Mouse (Mus musculus) embryonic facial prominence, embryonic 14.5 days (tissue): ENCODE results near the gene Calhm3. TPM values are rescaled to one million over a fixed set of nuclear protein-coding genes. Genes with fewer than 3 reads are reported as not detected.
A peak's percentile ranks its signal among the peaks of the same experiment; 100 is the strongest.

Source experiments
- ATAC-seq: fragments of 200-750 bp; cut with Nextera tagmentation; 2 replicates; pipeline ENCODE4 v1.8.0; 2017; ENCODE audit warnings: low read depth, moderate number of reproducible peaks, moderate TSS enrichment
- DNase-seq: peaks from one replicate; pipeline ENCODE4 v3.0.0-alpha.2; 2015; ENCODE audit warnings: low spot score
- H3K27ac ChIP-seq: fragments of 300-500 bp; sonication (generic); replicated peaks from 2 replicates; pipeline ENCODE4 v1.5.1; 2014; ENCODE audit warnings: low read depth, mild to moderate bottlenecking, low read length, moderate library complexity
- H3K27me3 ChIP-seq: fragments of 300-500 bp; sonication (generic); replicated peaks from 2 replicates; pipeline ENCODE4 v1.6.1; 2014; ENCODE audit warnings: low read length; ENCODE audit not compliant: control insufficient read depth, insufficient read depth
- H3K36me3 ChIP-seq: fragments of 300-500 bp; sonication (generic); 2 replicates; pipeline ENCODE4 v1.6.1; 2014; ENCODE audit warnings: low read length, mixed read lengths; ENCODE audit not compliant: control insufficient read depth, insufficient read depth
- H3K4me1 ChIP-seq: fragments of 300-500 bp; sonication (generic); 2 replicates; pipeline ENCODE4 v1.6.1; 2014; ENCODE audit warnings: antibody characterized with exemption, low read length; ENCODE audit not compliant: control insufficient read depth, insufficient read depth
- H3K4me2 ChIP-seq: fragments of 300-500 bp; sonication (generic); 2 replicates; pipeline ENCODE4 v1.6.1; 2014; ENCODE audit warnings: low read depth, mild to moderate bottlenecking, low read length, moderate library complexity, mixed read lengths
- H3K4me3 ChIP-seq: fragments of 300-500 bp; sonication (generic); 2 replicates; pipeline ENCODE4 v1.5.1; 2014; ENCODE audit warnings: low read depth, mild to moderate bottlenecking, low read length
- H3K9ac ChIP-seq: fragments of 300-500 bp; sonication (generic); 2 replicates; pipeline ENCODE4 v1.6.1; 2014; ENCODE audit warnings: low read depth, mild to moderate bottlenecking, low read length, moderate library complexity, mixed read lengths
- H3K9me3 ChIP-seq: fragments of 300-500 bp; sonication (generic); 2 replicates; pipeline ENCODE4 v1.6.1; 2016; ENCODE audit warnings: low read length; ENCODE audit not compliant: control insufficient read depth
- WGBS: fragments of 180-500 bp; shearing (Covaris S2); extraction: QIAGEN DNeasy Blood & Tissue Kit; methylation state at CpG from one replicate; pipeline ENCODE4 v1.1.7; 2014; 5-methylcytosine and 5-hydroxymethylcytosine counted together
- polyA plus RNA-seq: library from polyadenylated mRNA; unstranded; fragments of >200 nt; fragmentation: Nextera tagmentation; extraction: Ambion mirVana; gene quantifications from 2 replicates; pipeline ENCODE4 v1.2.1, GENCODE M21; 2014

The Calhm3 gene
- not detected in 2 replicates for polyA plus RNA-seq

- DNase-seq, result no peak
- no peaks in the 10 kb centered on the region for H3K27me3 ChIP-seq
- H3K9ac ChIP-seq, result no peak within 1 kb of the TSS
- H3K27ac ChIP-seq, result no peak within 1 kb of the TSS
- no peak within 1 kb of the TSS for H3K4me3 ChIP-seq
- no peaks in the 10 kb centered on the region for H3K36me3 ChIP-seq
- WGBS, result 75% methylated on average over 11 of the region's 11 CpGs
- H3K4me1 ChIP-seq, result no peaks in the 10 kb centered on the region
- ATAC-seq, result no peak
- no peaks in the 10 kb centered on the region for H3K9me3 ChIP-seq
- H3K4me2 ChIP-seq, result no peak within 1 kb of the TSS
Measured at GRCm38 (mm10) chr19:47157664-47158063, at the start of gene Calhm3. Gene Calhm3, minus strand, starts transcription at chr19:47157764.

- DNase-seq (no peak), ATAC-seq (no peak)
- H3K27ac ChIP-seq, result no peak overlapping the region
- peaks cover 11% of the 10 kb centered on the region for H3K4me1 ChIP-seq
- no peaks in the 10 kb centered on the region for H3K36me3 ChIP-seq
- H3K9me3 ChIP-seq, result no peaks in the 10 kb centered on the region
- H3K4me3 ChIP-seq, result no peak overlapping the region
- no peak overlapping the region for H3K4me2 ChIP-seq
- 69% methylated on average over 1 of the region's 1 CpGs for WGBS
- no peaks in the 10 kb centered on the region for H3K27me3 ChIP-seq
- no peak overlapping the region for H3K9ac ChIP-seq
Measured at GRCm38 (mm10) chr19:47206126-47206525, 48.6 kb upstream of the Calhm3 start.

GRCm38 (mm10) chr19:47204653-47205052, 47.1 kb upstream of the Calhm3 start:
- H3K27ac ChIP-seq, result no peak overlapping the region
- H3K9ac ChIP-seq, result no peak overlapping the region
- H3K36me3 ChIP-seq, result no peaks in the 10 kb centered on the region
- WGBS, result 84% methylated on average over 6 of the region's 6 CpGs
- H3K4me1 ChIP-seq, result peaks cover 11% of the 10 kb centered on the region
- no peaks in the 10 kb centered on the region for H3K27me3 ChIP-seq
- no peak overlapping the region for H3K4me3 ChIP-seq
- no peak for DNase-seq
- no peak for ATAC-seq
- H3K4me2 ChIP-seq, result no peak overlapping the region
- H3K9me3 ChIP-seq, result no peaks in the 10 kb centered on the region

- peaks cover 11% of the 10 kb centered on the region for H3K4me1 ChIP-seq
- no peak overlapping the region for H3K27ac ChIP-seq
- H3K9me3 ChIP-seq, result no peaks in the 10 kb centered on the region
- H3K36me3 ChIP-seq, result no peaks in the 10 kb centered on the region
- WGBS, result 79% methylated on average over 6 of the region's 6 CpGs
- no peak overlapping the region for H3K9ac ChIP-seq
- H3K4me2 ChIP-seq, result no peak overlapping the region
- ATAC-seq, result no peak
- no peaks in the 10 kb centered on the region for H3K27me3 ChIP-seq
- no peak for DNase-seq
- no peak overlapping the region for H3K4me3 ChIP-seq
Measured at GRCm38 (mm10) chr19:47203042-47203441, 45.5 kb upstream of the Calhm3 start.

GRCm38 (mm10) chr19:47202429-47202828, 44.9 kb upstream of the Calhm3 start:
- WGBS, result 48% methylated on average over 6 of the region's 6 CpGs
- no peak for ATAC-seq
- no peak overlapping the region for H3K9ac ChIP-seq

GRCm38 (mm10) chr19:47201972-47202371, 44.4 kb upstream of the Calhm3 start:
- H3K9ac ChIP-seq, result 0 out of 2 replicates have a peak overlapping the region, but pooled peaks have one; percentile 15
- WGBS, result 35% methylated on average over 12 of the region's 12 CpGs

More at GRCm38 (mm10) chr19:47202429-47202828, 44.9 kb upstream of the Calhm3 start:
- Histone ChIP-seq H3K36me3 (no peaks in the 10 kb centered on the region), H3K27me3 (no peaks in the 10 kb centered on the region), H3K4me1 (peaks cover 11% of the 10 kb centered on the region), H3K4me2 (no peak overlapping the region), H3K4me3 (no peak overlapping the region), H3K27ac (no peak overlapping the region; the same call in 1 of the 2 replicates), H3K9me3 (no peaks in the 10 kb centered on the region)
- no peak for DNase-seq

GRCm38 (mm10) chr19:47198671-47199350, 41.2 kb upstream of the Calhm3 start:
- Histone ChIP-seq H3K4me1 (peaks cover 11% of the 10 kb centered on the region), H3K9me3 (no peaks in the 10 kb centered on the region), H3K9ac (no peak overlapping the region), H3K4me3 (no peak overlapping the region), H3K27me3 (no peaks in the 10 kb centered on the region), H3K27ac (no peak overlapping the region), H3K36me3 (no peaks in the 10 kb centered on the region), H3K4me2 (no peak overlapping the region)
- ATAC-seq, result no peak
- WGBS, result 61% methylated on average over 13 of the region's 13 CpGs
- no peak for DNase-seq

More at GRCm38 (mm10) chr19:47201972-47202371, 44.4 kb upstream of the Calhm3 start:
- no peaks in the 10 kb centered on the region for H3K36me3 ChIP-seq
- H3K27ac ChIP-seq, result no peak overlapping the region; the same call in 1 of the 2 replicates
- no peaks in the 10 kb centered on the region for H3K9me3 ChIP-seq
- no peaks in the 10 kb centered on the region for H3K27me3 ChIP-seq
- H3K4me2 ChIP-seq, result peak overlapping the region; percentile 25; the same call in 1 of the 2 replicates
- DNase-seq, result no peak
- H3K4me1 ChIP-seq, result peaks cover 11% of the 10 kb centered on the region
- ATAC-seq, result no peak
- no peak overlapping the region for H3K4me3 ChIP-seq

GRCm38 (mm10) chr19:47192158-47192557, 34.6 kb upstream of the Calhm3 start:
- Histone ChIP-seq H3K27me3 (no peaks in the 10 kb centered on the region), H3K4me1 (peaks cover 9% of the 10 kb centered on the region; the same call in 1 of the 2 replicates), H3K36me3 (no peaks in the 10 kb centered on the region), H3K4me2 (no peak overlapping the region), H3K9me3 (no peaks in the 10 kb centered on the region), H3K4me3 (no peak overlapping the region), H3K9ac (no peak overlapping the region), H3K27ac (no peak overlapping the region)
- 91% methylated on average over 5 of the region's 5 CpGs for WGBS
- no peak for ATAC-seq
- DNase-seq, result no peak
